Mouse (Mus musculus) liver, embryonic 14.5 days (tissue): ENCODE measurements around the gene Samd3.

Source experiments
- CTCF ChIP-seq: IDR thresholded peaks from 2 replicates; pipeline ENCODE4 v1.5.1; 2016; ENCODE audit warnings: antibody characterized with exemption, low read depth, control low read depth
- EP300 ChIP-seq: IDR thresholded peaks from 2 replicates; pipeline ENCODE4 v1.6.1; 2016; ENCODE audit warnings: antibody characterized with exemption, low read depth

DNA sequence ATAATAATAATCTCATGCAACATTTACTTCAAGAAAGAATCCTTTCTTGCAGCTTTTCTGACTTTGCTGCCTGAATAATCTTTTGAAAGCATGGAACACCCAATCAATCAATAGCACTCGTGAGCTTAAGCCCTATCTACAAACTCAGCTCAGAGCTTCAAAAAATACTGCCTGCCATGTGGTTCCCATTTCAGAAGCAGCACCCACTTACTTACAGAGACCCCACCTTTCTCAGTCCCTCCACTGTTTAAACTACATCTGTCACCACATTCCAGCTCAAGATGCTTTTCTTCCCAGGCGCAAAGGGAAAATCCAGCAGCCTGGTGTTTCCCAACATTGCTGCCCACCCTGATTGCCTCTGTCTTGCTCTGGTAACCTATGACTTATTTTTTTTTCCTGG, 2.8 kb upstream of the Samd3 start:
- TF ChIP-seq CTCF (no peak), EP300 (no peak)
